Mouse (Mus musculus): ENCODE data around the gene Ankrd61.

GRCm38 (mm10) chr5:143890741-143891140 is 6.7 kb downstream of the Ankrd61 start:
- TF ChIP-seq GATA1 (IDR thresholded peaks at IDR 0.05; ENCODE audit: low read depth, low read length) (no peak), CHD2 (IDR thresholded peaks at IDR 0.05; ENCODE audit: low read length) (no peak), CTCF (IDR thresholded peaks at IDR 0.05 in 2 of 3, conservative IDR thresholded peaks at IDR 0.05 in 1 of 3; ENCODE audit: control insufficient read depth in 1 of 3, insufficient read depth in 1 of 3, low read depth in 2 of 3, low read length in 3 of 3, poor library complexity in 1 of 3, severe bottlenecking in 1 of 3) (no peak), GABPA (IDR thresholded peaks at IDR 0.05; ENCODE audit: low read depth, low read length) (no peak), NELFE (IDR thresholded peaks at IDR 0.05; ENCODE audit: low read depth, low read length) (no peak), ELF1 (IDR thresholded peaks at IDR 0.05; ENCODE audit: low read depth, low read length) (no peak)

Data from MEL (cell line).